Mouse (Mus musculus) MEL (cell line): ENCODE results near the gene Pym1.

Experiments
- CTCF ChIP-seq, 3 experiments: IDR thresholded peaks in 2 of 3; conservative IDR thresholded peaks in 1 of 3; 2 replicates each; pipeline ENCODE4 v1.5.1; 2011 to 2012; ENCODE audit warnings: low read length in 3 of 3, low read depth in 2 of 3, mild to moderate bottlenecking in 2 of 3, improper control_type of control experiment in 1 of 3, inconsistent platforms in 1 of 3, mixed read lengths in 1 of 3, moderate library complexity in 1 of 3; ENCODE audit not compliant: control insufficient read depth in 1 of 3, insufficient read depth in 1 of 3, poor library complexity in 1 of 3, severe bottlenecking in 1 of 3
- GATA1 ChIP-seq: IDR thresholded peaks from 2 replicates; pipeline ENCODE4 v1.6.1; 2011; ENCODE audit warnings: low read depth, low read length, improper control_type of control experiment

DNA sequence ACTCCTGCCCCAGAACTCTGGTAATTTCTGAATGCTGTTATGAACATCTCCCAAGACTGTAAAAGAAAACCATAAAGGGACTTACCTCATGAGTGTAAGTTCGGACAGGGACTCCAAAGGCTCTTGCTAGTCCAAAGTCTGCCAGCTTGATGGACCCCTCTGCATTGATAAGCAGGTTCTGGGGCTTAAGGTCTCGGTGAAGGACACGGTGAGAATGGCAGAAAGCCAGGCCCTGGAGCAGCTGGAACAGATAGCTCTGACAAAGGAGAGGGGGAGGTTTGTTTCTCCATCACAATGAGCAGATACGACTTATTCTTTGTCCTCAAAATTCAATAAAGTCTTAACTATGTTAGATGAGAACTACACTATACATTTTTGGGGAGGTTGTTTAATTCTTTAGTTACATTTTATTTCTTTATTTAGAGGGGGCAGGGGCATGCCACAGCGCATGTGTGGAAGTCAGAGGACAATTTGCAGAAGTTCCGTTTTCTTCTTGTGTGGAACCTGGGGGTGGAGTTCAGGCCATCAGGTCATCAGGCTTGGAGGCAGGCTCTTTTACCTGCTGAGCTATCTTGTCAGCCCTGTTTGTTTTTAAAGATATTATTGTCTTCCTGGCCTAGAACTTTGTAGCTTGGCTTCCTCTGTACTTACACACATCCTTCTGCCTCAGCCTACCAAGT is 45.2 kb upstream of the Pym1 start:
- TF ChIP-seq GATA1 (no peak), CTCF (IDR thresholded peaks at IDR 0.05 in 2 of 3, conservative IDR thresholded peaks at IDR 0.05 in 1 of 3; ENCODE audit: control insufficient read depth in 1 of 3, insufficient read depth in 1 of 3, low read depth in 2 of 3, low read length in 3 of 3, poor library complexity in 1 of 3, severe bottlenecking in 1 of 3) (no peak)
